Mouse (Mus musculus): ENCODE results near the gene Gm128.

Gene Gm128

GRCm38 (mm10) chr3:95241498-95241897, at the start of gene Gm128:
Gene Gm128, minus strand, starts transcription at chr3:95241598.
- in situ Hi-C loops (cut with MboI), result no loop called here

DNA sequence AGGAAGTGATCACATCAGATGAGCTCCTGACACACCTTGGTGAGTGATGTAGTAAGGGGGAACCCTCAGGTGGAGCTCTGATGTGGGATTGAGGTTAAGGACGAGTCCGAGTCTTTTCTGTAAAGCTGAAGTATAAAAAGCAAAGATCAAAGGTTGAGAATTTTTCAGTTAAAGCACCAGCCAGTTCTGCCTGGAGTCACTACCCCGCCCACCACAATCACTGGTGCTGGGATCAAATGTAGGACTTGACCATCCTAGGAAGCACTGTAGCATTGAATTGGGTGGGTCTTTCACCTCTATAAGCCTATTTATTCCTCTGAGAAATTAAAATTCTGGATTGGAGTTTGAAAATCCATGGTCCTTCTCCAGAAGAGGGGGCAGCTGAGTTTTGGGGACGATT, 49.6 kb upstream of the Gm128 start:
- in situ Hi-C loops (cut with MboI), result no loop called here

GRCm38 (mm10) chr3:95290156-95290555, 48.8 kb upstream of the Gm128 start:
- in situ Hi-C loops (cut with MboI), result no loop called here

DNA sequence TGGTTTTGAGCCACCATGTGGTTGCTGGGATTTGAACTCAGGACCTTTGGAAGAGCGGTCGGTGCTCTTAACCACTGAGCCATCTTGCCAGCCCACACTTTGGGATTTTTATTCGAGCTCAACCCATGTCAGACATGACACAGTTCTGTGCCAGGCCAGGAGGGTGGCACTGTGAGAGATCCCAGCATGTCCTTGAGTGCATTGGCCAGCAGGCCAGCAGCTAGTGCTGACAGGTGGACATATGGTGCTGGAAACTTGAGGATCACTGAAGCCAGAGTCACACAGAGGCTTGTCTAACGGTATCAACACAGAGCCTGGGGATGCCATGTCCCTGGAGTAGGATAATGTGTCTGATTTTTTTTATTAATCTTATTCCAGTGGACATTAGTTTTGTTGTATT, 48.0 kb upstream of the Gm128 start:
- in situ Hi-C loops (cut with MboI), result no loop called here

GRCm38 (mm10) chr3:95287541-95287940, 46.1 kb upstream of the Gm128 start:
- in situ Hi-C loops (cut with MboI), result no loop called here

DNA sequence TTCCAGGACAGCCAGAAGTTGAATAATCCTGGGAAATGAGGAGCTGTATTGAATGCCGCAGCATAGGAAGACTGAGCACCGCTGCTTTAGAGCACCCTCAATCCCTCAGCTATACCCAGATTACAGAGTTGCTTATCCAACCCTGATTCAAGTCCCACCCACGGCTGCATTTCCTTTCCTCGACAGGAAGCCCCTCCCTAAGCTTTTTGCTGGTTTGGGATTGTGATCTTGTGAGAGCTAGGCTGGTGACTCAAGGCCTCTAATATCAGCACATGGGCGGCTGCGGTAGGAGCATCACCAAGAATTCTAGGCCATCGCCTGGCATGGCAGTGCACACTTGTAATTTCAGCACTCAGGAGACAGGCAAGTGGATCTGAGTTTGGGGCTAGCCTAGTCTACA, 45.1 kb upstream of the Gm128 start:
- in situ Hi-C loops (cut with MboI), result no loop called here

DNA sequence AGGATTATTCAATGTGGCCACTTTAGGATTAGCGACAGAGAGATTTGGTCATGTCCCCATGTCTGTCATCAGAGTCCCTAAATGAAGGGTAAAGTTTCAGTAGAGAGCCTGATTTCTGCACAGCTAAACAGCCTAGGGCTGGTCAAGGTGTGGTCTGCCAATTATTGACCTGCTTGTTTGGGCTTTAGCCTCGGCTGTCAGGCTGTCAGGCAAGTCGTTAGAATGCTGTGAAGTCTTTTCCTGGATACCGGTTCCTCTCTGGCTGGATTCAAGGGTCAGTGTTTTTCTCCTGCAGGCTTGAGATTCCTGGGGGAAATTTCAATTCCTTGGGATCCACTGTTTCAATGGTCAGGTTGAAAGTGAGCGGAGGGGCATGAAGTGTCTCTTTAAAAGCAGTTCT, 44.6 kb upstream of the Gm128 start:
- in situ Hi-C loops (cut with MboI), result no loop called here

DNA sequence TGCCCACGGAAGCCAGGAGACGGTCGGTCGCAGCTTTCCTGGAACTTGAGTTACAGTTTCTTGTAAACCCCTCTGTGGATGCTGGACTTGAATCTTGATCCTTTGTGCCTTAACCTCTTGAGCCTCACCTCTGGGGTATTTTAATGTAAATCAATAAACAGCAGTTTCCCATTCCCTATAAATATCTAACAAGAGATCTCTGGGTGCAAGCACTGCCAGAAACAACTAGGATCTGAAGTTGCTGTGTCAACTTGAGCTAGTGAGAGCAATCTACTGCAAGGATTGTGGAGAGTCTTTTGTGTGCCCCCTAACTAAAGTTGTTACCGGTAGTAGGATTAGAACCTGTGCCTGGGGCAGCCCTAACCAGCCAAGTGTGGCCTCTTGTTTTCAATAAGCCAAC, 44.0 kb upstream of the Gm128 start:
- in situ Hi-C loops (cut with MboI), result no loop called here

DNA sequence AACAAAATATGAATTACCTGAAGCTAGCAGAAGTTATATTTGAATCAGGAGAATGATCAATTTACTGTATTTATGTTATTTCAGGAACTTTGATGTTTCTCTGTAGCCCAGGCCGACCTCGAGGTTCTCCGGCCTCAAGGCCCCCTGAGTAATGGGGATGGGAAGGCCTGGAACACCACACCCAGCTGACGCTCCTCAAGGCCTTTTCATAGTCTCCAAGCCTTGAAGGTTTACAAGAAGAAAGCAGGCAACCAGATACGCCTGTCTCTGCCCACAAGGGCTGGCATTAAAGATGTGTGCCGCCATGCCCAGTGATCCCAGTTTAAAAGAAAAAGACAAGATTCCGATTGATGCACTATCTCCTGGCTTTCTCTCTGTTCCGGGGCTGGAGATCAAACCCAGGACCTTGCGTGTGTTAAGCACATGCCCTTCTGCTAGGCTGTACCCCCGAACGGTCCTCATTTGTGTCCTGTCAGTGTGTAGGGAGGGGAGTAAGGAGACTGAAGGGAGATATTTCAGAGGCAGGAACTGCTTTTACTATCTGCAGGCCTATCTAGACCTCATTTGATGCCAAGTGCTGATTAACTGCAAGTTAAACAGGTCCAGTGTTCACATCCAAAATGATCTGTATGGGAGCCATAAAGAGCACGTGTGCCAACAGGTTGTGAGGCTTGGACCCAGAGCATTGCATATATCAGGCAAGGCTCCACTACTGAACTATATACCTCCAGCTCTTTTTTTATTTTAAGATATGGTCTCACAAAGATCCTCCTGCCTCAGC, 43.3 kb upstream of the Gm128 start:
- in situ Hi-C loops (cut with MboI), result no loop called here

GRCm38 (mm10) chr3:95284062-95284461, 42.7 kb upstream of the Gm128 start:
- in situ Hi-C loops (cut with MboI), result no loop called here

GRCm38 (mm10) chr3:95283589-95283941, 42.2 kb upstream of the Gm128 start:
- in situ Hi-C loops (cut with MboI), result no loop called here

DNA sequence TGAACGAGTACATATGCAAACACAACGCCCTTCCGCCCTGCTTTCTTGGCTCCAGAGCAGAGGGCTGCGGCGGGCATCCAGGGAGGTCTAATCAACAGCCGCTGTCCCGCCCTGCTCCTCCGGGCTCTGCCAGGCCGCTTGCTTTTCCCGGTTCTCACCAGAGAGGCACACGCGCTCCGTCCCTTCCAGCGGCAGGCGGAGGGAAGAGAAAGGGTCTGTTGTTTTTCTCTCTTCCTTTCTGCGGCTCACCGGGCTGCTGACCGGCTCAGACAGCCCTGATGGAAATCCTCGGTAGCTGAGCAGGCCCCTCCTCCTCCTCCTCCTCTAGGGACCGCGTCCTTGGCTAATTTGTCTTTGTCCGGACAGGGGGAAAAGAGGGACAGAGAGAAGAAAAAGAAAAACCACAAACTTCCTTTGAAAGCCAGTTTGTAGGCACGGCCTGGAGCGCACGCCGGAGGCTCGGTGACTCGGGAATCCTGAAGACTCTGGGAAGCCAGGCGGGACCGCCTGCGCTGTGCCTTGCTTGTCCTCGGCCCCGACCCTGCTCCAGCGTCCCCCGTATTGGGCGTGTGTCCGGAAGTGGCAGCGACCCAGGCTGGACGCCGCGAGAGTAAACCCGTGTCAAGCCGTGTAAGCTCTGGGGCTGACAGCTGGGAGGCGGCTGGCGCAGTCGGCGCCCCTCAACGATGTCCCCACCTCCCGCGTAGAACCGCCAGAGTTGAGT, 41.6 kb upstream of the Gm128 start:
- in situ Hi-C loops (cut with MboI), result no loop called here

DNA sequence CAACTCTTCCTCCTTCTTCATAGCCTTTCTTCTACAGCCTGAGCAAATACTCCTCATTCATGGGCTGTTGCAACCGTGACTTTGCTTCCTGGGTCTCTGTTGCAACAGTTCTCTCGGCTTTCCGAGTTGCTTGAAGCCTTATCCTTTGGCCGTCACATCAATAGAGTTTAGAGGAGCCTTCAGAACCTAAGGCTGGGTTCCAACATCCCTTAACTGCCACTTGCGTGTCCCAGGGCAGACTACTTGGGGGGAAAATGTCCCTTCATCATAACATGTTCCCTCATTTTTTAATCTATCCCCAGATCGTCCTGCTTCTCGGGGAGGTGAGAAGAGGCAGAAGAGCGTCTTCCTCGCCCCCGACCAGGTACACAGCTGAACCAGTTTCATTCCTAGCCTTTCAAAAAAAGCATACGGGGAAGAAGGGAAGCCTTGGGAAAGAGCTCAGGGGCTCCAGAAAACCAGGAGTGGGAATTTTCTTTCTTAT, 41.0 kb upstream of the Gm128 start:
- in situ Hi-C loops (cut with MboI), result no loop called here

DNA sequence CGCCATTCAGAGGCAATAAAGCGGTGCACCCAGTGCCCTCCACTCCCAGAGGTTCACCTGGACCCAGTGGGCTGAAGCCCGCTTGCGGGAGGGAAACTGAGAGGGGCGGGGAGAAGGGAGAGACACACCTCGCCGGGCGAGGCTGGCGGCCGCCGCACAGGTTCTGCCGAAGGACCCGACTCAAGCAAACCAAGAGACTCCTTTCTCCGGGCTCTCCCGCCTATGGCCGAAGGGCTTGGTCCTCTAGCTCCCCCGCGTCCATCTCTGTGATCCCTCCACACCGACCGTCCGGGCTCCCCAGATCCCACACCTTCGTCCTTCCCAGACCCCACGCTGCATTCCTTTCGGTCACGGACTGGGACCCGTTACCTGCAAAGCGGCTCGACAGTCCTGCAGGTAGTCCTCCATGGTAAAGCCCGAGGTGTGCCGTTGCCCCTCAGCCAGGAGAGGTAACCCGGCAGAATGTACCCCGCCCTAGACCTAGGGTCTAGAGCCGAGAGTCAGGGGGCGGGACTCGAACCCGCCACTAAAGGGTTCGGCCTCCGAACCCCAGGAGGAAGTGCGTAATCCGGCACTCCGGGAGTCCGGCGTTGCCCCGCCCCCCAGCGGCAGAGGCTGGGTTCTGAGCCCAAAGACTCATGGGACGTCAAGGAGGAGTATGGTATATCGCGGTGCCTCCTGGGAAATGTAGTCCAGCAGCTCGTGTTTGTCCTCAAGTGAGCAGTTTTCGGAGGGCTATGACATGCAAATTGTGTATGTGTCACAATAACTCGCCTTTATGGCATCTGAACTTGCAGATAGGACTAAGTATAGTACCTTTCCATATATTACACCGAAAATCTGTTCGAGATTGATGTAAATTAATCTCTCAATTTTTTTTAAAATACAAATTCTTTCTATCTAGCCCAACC, 40.1 kb upstream of the Gm128 start, which contains the start of the genes Mindy1 and Prune1:
Gene Mindy1 (plus strand): TSS at position 130 of the 911 bp plus-strand sequence.
Gene Prune1 (minus strand): TSS at position 861 of the 911 bp plus-strand sequence.
- in situ Hi-C loops (cut with MboI), result no loop called here

GRCm38 (mm10) chr3:95280747-95281146, 39.3 kb upstream of the Gm128 start:
- in situ Hi-C loops (cut with MboI), result no loop called here

GRCm38 (mm10) chr3:95277149-95277551, 35.8 kb upstream of the Gm128 start:
- in situ Hi-C loops (cut with MboI), result no loop called here

DNA sequence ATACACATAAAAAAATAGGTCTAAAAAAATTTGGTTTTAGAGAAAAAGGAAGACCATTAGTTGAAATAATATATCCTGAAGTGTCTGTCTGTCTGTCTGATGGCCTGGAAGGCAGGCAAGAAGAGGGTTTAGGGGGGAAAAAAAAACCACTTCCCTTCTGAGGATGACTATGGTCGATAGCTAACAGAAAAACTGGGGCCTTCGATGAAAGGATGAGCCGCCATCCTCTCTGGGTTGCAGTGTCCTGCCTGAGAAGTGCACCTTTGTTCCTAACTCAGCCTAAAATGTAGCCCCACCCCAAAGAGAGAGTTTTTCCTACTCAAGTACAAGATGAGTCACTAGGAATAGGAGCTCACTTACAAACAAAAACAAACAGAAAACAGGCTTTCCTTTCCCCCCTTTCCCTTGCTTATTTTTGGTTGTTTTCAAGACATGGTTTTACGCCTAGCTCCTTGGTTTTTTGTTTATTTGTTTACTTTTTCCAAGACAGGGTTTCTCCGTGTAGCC, 35.1 kb upstream of the Gm128 start:
- in situ Hi-C loops (cut with MboI), result no loop called here

DNA sequence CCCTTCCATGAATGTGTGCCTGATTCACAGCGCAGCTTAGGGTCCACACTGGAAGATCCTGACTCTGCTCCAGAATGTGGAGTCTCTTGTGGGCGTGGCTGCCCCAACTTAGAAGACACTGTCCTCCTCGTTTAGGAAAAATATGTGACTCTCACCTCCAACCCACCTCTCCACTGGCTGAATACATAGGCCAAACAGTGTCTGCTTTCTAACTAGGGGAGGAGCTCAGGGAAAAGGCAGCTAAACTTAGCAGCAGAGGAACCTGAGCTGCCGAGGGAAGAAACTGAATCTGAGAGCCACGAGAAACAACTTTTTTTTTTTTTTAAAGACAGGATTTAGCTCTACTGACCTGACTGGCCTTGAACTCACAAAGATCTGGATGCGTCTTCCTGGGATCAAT, 33.8 kb upstream of the Gm128 start:
- in situ Hi-C loops (cut with MboI), result no loop called here

GRCm38 (mm10) chr3:95274453-95274852, 33.1 kb upstream of the Gm128 start:
- in situ Hi-C loops (cut with MboI), result no loop called here

DNA sequence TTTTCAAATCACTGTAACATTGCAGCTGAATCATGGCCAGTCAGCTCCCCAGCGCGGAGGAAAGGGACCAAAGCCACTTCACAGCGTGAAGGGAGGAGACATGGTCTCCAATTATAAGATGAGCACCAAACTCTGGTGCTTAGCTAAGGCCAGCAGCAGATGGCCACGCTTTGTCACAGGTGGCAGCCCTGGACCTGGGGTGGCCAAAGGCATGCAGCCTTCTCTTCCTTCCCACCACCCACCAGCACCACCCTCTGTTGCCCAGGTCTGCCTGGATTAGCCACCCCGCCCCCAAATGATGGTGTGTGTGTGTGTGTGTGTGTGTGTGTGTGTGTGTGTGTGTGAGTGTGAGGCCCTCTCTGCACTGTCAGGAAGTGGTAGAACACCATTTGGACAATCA, 32.1 kb upstream of the Gm128 start:
- in situ Hi-C loops (cut with MboI), result no loop called here

DNA sequence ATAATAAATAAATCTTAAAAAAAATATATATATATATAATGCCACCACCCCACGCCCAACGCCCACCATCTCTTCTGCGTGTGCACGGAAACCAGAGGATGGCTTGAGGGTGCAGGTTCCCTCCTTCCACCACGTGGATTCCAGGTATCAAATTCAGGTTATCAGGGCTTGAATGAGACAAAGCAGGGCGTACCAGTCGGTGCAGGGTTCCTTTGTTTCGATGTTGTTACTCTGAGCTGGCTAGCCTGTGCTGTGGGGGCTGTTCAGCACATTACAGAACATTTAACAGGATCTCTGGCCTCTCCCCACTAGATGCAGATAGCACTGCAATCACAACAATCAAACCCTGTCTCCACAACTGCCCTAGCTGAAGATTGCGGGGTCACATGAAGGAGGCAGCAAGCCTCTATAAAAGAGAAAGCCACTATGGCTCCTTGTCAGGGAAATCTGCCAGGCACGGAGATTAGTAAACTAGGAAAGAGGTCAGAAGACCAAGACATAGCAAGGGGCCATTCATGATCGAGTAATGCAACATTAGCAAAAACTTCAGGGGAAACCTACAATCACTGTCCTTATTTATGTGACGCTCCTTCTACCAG, 29.5 kb upstream of the Gm128 start:
- in situ Hi-C loops (cut with MboI), result no loop called here

DNA sequence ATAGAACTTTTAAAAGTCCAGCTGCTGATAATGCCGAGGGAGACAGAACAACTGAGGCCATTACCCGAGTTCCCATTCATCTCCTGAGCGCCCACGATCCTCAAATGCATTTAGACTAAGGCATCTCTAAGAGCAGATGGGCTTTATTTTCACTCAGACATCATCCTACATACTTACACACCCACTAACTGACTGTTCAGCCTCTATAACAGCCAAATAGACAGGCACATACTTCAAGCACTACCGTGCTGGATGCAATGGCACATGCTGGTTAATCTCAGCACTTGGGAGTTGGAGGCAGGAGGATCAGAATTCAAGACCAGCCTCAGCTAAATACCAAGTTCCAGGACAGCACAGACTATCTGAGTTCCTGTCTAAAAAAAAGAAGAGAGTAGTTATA, 28.4 kb upstream of the Gm128 start:
- in situ Hi-C loops (cut with MboI), result no loop called here
